Mouse (Mus musculus) gastrocnemius, adult 8-10 months (tissue): ENCODE measurements around the gene Naaladl2. TPM values are rescaled to one million over a fixed set of nuclear protein-coding genes. Genes with fewer than 3 reads are reported as not detected.

Experiments used
- DNase-seq, 2 experiments: peaks; one replicate each; pipeline ENCODE4 v3.0.0; 2022; ENCODE audit warnings: low spot score in 2 of 2
- total RNA-seq, 4 experiments: library from RNA; stranded (reverse); gene quantifications; 2 replicates each; pipeline ENCODE4 v1.2.4; 2022

The Naaladl2 gene
- total RNA-seq, 4 experiments from 2014 or later = 0.25 to 0.46 (median 0.31) TPM

GRCm38 (mm10) chr3:24690162-24690915, 453.7 kb downstream of the Naaladl2 start:
- no peak for DNase-seq

GRCm38 (mm10) chr3:24670500-24670899, 473.6 kb downstream of the Naaladl2 start:
- DNase-seq = no peak

DNA sequence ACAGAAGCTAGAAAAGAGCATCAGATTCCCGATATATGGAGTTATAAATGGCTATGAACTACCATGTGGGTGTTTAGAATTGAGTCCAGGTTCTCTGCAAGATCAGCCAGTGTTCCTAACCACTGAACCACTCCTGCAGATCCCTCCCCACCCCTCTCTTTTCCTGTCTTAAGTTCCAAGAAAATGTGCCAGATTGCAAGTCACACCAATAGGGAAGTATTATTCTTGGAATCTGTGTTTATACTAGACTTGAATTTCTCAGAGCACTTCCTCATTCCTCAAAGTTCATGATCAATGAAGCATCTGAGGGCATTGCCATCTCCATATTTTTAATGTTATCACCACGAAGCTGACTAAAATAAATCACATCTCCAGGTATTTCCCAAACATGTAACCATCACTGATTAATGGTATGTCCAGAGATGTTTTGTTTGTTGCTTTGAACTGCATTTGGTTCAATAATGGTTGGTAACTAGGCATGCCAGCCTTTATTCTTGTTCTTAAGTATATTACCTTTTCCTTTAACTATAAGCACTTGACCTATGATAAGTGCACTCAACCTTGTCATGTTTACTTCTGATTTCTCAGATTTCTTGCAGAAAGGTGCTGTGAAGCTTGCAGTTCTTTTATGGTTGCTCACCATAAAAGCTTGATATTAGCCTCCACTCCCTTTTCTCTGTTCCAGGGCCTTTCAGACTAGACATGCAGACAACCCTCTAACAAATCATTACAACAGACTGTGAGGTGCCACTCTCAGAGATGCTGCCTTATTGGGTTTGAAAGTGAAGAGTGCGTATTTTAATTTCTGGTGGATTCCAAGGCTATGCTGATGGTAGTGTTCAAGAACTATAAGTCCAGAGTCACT, 475.8 kb downstream of the Naaladl2 start:
- DNase-seq = no peak

- no peak for DNase-seq
These were observed 478.7 kb downstream of the Naaladl2 start for GRCm38 (mm10) chr3:24665408-24665807.

DNA sequence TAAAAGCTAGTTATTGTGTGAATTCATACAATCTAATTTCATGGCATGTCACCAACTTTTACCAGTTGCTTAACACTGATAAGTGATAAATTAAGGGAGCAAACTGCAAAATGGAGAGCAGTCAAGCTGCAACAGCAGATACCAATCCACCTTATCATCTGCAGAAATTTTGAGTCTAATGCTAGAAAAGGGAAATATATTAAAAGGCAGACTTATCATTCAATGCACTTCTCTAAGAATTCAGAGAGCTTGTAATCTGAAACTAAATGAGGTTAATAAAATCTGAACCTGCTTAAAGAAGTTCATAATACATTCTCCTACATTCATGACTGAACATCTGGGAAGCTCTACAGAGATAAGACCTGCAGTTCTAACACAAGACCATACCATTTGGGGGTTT, 480.3 kb downstream of the Naaladl2 start:
- no peak for DNase-seq

GRCm38 (mm10) chr3:24630032-24630431, 514.0 kb downstream of the Naaladl2 start:
- DNase-seq = no peak

- no peak for DNase-seq
These were observed 538.6 kb downstream of the Naaladl2 start for GRCm38 (mm10) chr3:24605485-24605884.

- no peak for DNase-seq
These were observed 539.2 kb downstream of the Naaladl2 start for GRCm38 (mm10) chr3:24604791-24605320.

- DNase-seq = no peak
These were observed 548.6 kb downstream of the Naaladl2 start for GRCm38 (mm10) chr3:24595447-24595846.

DNA sequence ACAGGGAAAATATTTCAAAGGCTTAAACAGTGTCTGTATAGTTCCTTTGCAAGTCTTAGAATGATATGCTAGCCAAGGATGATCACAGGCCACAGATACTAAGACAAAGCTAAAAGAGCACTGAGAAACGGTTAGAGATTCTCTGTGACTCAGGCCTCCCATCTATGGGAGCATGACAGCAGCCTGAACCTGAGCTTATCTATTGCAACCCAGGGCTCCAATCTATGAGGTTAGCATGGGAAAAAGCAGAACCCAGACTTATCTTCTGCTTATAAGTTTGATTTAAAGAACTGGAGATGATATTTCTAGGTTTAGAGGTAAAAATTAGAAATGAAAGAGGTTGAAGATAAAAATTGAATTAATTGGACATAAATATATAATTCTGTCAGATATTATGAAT, 587.4 kb downstream of the Naaladl2 start:
- no peak for DNase-seq

DNA sequence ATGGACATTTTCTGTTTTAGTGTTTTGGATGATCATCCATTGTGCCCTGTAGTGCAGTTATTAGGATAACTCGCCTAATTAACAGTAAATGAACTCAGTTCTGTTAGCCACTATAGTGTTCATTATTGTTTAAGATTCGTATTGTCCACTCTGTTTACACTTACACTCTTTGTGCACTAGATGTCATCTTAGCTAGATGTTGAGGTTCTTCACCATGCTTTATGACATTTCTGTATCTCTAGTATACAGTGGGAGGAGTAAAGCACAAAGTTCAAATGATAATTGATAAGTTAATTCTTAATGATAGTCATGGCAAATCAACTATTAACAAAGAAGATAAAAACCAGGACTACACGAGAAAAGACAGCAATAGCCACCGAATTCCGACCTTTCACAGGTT, 590.4 kb downstream of the Naaladl2 start:
- DNase-seq = no peak

GRCm38 (mm10) chr3:24552631-24553030, 591.4 kb downstream of the Naaladl2 start:
- no peak for DNase-seq

DNA sequence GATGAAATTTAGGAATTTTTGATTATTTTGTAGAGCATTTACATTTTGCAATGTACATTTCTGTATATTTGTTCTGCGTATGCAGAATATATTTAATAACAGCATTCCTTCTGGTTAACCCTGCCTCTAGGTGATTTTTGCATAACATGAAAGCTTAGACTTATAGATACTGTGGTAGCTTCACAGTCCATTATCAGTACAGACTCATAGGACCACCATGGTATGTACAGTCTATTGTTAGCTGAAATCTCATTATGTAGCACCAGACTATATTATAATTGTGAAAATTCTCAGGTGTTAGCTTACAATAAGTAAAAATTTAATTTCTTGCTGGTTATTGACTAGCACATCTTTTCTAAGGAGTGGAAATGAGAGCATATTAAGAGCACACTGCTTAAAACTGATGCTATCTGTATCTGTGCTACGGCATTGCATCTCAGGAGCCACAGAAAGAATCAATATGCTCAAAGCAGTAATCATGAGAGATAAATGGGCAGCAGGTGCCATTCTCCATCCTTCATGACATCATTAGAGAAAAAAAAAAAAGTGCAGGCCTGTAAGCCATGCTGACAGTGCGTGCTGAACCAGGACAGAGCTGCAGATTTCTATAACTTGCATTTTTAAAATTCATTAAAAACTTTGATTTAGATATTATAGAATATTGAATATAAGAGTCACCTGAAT, 610.1 kb downstream of the Naaladl2 start:
- no peak for DNase-seq

GRCm38 (mm10) chr3:24514918-24515317, 629.1 kb downstream of the Naaladl2 start:
- DNase-seq = no peak

- no peak for DNase-seq
These were observed 657.5 kb downstream of the Naaladl2 start for GRCm38 (mm10) chr3:24486456-24487112.

- no peak for DNase-seq
These were observed 680.1 kb downstream of the Naaladl2 start for GRCm38 (mm10) chr3:24463941-24464340.

DNA sequence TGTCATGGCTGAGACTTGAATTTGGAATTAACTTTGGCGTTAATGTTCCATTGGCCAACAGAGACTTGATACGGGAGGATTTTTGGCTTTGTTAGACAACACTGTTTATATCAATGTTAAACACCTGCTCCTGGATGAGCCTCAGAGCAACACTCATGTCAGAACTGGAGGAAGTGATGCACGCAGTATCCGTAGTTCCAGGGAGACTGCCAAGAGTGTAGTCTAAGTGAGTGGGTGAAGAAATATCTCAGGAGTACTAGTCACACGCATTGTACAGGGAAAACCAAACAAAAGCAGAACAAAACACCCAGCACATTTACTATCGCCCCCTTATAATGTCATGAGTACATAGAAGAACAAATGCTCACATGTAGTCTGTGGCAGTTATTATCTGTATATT, 703.4 kb downstream of the Naaladl2 start:
- DNase-seq = no peak

DNA sequence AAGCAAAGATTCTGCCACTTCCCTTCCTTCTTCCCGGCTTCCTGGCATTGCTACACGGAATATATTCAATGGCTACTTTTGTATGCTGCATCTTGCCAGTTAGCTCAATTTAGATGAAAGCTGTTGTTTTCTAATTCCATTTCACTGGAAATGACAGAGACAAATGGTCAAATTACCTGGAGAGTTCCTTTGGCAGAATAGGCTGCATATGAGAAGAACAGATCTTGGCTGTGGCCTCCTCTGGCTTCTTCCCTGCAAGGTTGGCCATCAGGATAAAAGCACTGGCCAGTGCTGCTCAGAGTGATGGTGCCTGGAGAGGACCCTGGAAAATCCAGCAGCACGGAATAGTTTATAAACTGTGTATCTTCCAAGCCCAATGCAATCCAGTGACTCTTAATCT, 711.3 kb downstream of the Naaladl2 start:
- peak in 1 of 2 experiments; percentile 3 for DNase-seq

- DNase-seq = no peak
These were observed 752.3 kb downstream of the Naaladl2 start for GRCm38 (mm10) chr3:24391737-24392136.

DNA sequence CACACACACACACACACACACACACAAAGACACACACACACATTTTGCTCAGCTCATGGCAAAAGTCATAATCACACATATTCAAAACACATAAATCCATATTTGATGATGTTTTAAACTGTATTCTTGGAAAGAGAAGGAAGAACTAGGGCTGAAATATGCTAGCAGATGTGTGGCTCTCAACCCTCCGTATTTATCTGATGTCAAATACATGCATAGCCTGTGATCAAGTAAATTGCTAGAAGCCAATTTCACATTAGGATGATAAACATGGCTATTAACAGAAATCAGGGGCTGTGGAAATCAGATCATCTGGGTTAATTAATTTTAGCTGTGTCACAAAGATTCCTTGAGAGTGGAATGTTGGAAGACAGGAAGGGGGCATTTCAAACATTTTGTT, 752.8 kb downstream of the Naaladl2 start:
- DNase-seq = no peak

DNA sequence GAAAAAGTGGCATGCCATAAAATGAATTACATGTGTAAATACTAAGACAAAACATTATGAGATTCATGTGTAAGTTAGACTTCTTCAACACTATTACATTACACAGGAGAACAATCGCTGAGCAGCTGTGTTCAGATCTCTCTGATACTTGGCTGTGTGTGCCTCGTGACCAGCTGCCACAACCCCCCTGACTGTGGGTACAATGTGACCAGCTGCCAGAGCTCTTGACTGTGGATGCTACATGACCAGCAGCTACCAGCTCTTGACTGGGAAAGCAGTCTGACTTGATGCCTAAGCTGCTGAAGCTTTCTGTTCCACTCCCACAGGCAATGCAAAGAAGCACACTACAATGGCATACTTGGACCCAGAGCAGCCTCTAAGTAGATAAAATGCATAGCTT, 789.1 kb downstream of the Naaladl2 start:
- no peak for DNase-seq
